Mouse (Mus musculus): Measurements from ENCODE around the gene Plac1. TPM values are rescaled to one million over a fixed set of nuclear protein-coding genes. Genes with fewer than 3 reads are reported as not detected.

Gene Plac1
- polyA plus RNA-seq, 1 experiment from 2014 or later, result not detected

GRCm38 (mm10) chrX:53107127-53107526 lies 132.8 kb downstream of the Plac1 start:
- no peak for ATAC-seq
- Histone ChIP-seq H3K9me3 (ENCODE audit: control insufficient read depth, low read length) (no peaks in the 10 kb centered on the region), H3K36me3 (ENCODE audit: control insufficient read depth, insufficient read depth) (no peaks in the 10 kb centered on the region), H3K9ac (replicated peaks; ENCODE audit: low read depth, low read length) (no peak overlapping the region), H3K27me3 (replicated peaks; ENCODE audit: control insufficient read depth, insufficient read depth, low read length) (no peaks in the 10 kb centered on the region), H3K4me1 (replicated peaks; ENCODE audit: control insufficient read depth, insufficient read depth, low read length) (no peaks in the 10 kb centered on the region), H3K4me3 (replicated peaks; ENCODE audit: low read length) (no peak overlapping the region), H3K4me2 (ENCODE audit: low read length) (no peak overlapping the region), H3K27ac (ENCODE audit: low read length) (no peak overlapping the region)
- WGBS, result 100% methylated on average over 2 of the region's 2 CpGs

DNA sequence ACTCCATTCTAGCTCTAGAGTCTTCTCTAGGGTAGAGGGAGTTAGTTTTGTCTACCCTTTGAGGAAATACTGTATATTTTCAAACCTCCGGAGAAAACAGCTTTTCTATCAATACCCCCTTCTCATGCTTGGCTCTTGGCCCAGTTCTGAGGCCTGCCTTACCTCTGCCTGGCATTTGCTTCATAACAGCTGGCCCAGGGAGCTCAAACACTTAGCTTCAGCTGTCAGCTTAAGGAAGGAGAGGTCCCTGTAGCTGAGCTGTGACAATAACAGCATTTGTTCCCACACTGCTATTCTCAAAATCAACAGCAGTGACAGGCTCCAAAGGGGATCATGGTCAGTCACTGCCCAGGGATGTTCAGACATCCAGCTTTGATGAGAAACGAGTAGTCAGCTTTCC lies 138.7 kb downstream of the Plac1 start:
- no peaks in the 10 kb centered on the region for H3K36me3 ChIP-seq (ENCODE audit: control insufficient read depth, insufficient read depth)
- H3K27me3 ChIP-seq (replicated peaks; ENCODE audit: control insufficient read depth, insufficient read depth, low read length), result no peaks in the 10 kb centered on the region
- no peak overlapping the region for H3K4me2 ChIP-seq (ENCODE audit: low read length)
- no peak for ATAC-seq
- no peak overlapping the region for H3K27ac ChIP-seq (ENCODE audit: low read length)
- no peak overlapping the region for H3K4me3 ChIP-seq (replicated peaks; ENCODE audit: low read length)
- no peak overlapping the region for H3K9ac ChIP-seq (replicated peaks; ENCODE audit: low read depth, low read length)
- no peaks in the 10 kb centered on the region for H3K9me3 ChIP-seq (ENCODE audit: control insufficient read depth, low read length)
- peaks cover 3% of the 10 kb centered on the region; the same call in 1 of the 2 replicates for H3K4me1 ChIP-seq (replicated peaks; ENCODE audit: control insufficient read depth, insufficient read depth, low read length)
- WGBS, result 44% methylated on average over 2 of the region's 2 CpGs

DNA sequence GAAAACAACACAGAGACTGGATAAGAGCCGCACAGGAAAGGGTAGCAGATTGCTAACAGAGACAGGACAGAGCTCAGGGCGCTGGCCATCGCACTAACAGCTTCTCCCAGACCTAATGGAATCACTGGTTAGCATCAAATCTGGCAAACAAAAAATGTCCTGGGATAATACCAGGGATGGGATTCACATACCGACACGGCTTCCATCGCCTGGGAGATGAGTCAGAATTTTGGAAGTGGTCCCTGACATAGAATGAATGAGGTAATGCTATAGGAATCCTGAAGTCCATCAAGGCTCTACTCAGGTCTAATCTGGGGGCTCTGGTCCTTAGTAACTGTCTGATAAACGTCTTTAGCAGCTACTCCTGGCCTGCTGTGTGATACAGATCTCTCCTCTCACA lies 140.0 kb downstream of the Plac1 start:
- H3K4me3 ChIP-seq (replicated peaks; ENCODE audit: low read length), result no peak overlapping the region
- H3K9me3 ChIP-seq (ENCODE audit: control insufficient read depth, low read length), result no peaks in the 10 kb centered on the region
- no peak overlapping the region for H3K9ac ChIP-seq (replicated peaks; ENCODE audit: low read depth, low read length)
- H3K4me1 ChIP-seq (replicated peaks; ENCODE audit: control insufficient read depth, insufficient read depth, low read length), result peaks cover 3% of the 10 kb centered on the region; the same call in 1 of the 2 replicates
- no peak for ATAC-seq
- H3K36me3 ChIP-seq (ENCODE audit: control insufficient read depth, insufficient read depth), result no peaks in the 10 kb centered on the region
- no peak overlapping the region for H3K4me2 ChIP-seq (ENCODE audit: low read length)
- no peaks in the 10 kb centered on the region for H3K27me3 ChIP-seq (replicated peaks; ENCODE audit: control insufficient read depth, insufficient read depth, low read length)
- WGBS, result 50% methylated on average over 7 of the region's 7 CpGs
- no peak overlapping the region for H3K27ac ChIP-seq (ENCODE audit: low read length)

DNA sequence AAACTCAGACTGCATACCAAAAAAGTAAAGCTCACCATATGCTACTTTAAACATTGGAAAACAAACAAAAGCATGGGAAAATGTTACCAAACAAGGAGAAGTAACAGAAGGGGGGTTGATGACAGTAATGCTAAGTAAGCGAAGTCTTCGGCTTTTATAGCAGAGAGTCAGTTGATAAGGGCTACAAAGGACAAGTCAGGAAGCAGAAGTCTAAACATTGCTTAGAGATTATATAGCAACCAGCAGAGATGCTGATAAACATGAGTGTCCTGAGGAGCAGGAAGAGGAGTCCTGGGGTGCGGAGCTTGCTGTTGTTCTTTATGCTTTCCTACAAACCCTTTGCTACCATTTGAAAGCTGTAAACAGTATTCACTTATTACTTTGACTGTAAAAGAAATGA lies 140.6 kb downstream of the Plac1 start:
- Histone ChIP-seq H3K4me2 (ENCODE audit: low read length) (no peak overlapping the region), H3K36me3 (ENCODE audit: control insufficient read depth, insufficient read depth) (no peaks in the 10 kb centered on the region), H3K4me1 (replicated peaks; ENCODE audit: control insufficient read depth, insufficient read depth, low read length) (peaks cover 3% of the 10 kb centered on the region; the same call in 1 of the 2 replicates), H3K27ac (ENCODE audit: low read length) (no peak overlapping the region), H3K27me3 (replicated peaks; ENCODE audit: control insufficient read depth, insufficient read depth, low read length) (no peaks in the 10 kb centered on the region), H3K4me3 (replicated peaks; ENCODE audit: low read length) (no peak overlapping the region), H3K9me3 (ENCODE audit: control insufficient read depth, low read length) (no peaks in the 10 kb centered on the region), H3K9ac (replicated peaks; ENCODE audit: low read depth, low read length) (no peak overlapping the region)
- 72% methylated on average over 3 of the region's 3 CpGs for WGBS
- no peak for ATAC-seq

DNA sequence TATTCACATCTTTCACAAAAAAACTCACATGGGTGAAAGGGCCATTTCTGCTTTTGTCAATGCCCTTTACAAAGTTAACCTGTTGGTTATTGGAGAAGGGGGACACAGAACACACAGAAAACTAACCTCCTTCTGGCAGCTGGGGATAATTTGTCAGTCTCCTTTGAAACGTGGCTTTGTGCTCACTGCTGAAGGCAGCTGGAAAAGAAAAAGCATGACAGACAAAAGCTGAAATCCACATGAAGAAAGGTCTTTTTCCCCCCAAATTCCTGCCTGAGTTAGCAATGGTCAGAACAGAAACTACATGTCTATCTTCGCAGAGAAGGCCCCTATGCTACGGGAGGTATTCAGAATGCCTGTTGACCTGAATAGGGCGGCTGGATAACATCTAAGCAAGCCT lies 141.6 kb downstream of the Plac1 start:
- Histone ChIP-seq H3K9me3 (ENCODE audit: control insufficient read depth, low read length) (no peaks in the 10 kb centered on the region), H3K27me3 (replicated peaks; ENCODE audit: control insufficient read depth, insufficient read depth, low read length) (no peaks in the 10 kb centered on the region), H3K4me2 (ENCODE audit: low read length) (no peak overlapping the region), H3K4me3 (replicated peaks; ENCODE audit: low read length) (no peak overlapping the region), H3K27ac (ENCODE audit: low read length) (no peak overlapping the region), H3K9ac (replicated peaks; ENCODE audit: low read depth, low read length) (no peak overlapping the region), H3K36me3 (ENCODE audit: control insufficient read depth, insufficient read depth) (no peaks in the 10 kb centered on the region), H3K4me1 (replicated peaks; ENCODE audit: control insufficient read depth, insufficient read depth, low read length) (peaks cover 3% of the 10 kb centered on the region; the same call in 1 of the 2 replicates)
- no peak for ATAC-seq
- 38% methylated on average over 4 of the region's 4 CpGs for WGBS

DNA sequence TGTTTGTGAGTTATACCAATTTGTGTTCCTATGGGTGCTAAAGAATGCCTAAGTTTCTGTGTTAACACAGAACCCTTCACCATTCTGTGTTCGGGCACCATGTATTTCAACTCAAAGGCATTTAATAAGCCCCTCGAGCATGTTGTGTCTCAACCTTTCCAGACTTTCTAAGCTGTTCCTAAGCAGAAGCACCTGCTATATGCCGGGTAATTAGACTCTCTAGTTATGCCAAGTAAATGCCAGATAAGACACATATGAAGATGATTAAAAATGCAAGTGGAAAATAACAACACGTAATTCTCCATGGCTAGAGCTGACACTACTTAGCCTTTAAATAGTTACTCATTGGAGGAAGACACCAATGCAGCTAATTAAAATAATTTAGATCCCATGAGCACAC lies 142.1 kb downstream of the Plac1 start:
- no peaks in the 10 kb centered on the region for H3K27me3 ChIP-seq (replicated peaks; ENCODE audit: control insufficient read depth, insufficient read depth, low read length)

GRCm38 (mm10) chrX:53093381-53093780 lies 146.5 kb downstream of the Plac1 start:
- H3K4me2 ChIP-seq (ENCODE audit: low read length), result no peak overlapping the region

More for the DNA sequence above, 142.1 kb downstream of the Plac1 start:
- Histone ChIP-seq H3K4me2 (ENCODE audit: low read length) (no peak overlapping the region), H3K9ac (replicated peaks; ENCODE audit: low read depth, low read length) (no peak overlapping the region), H3K4me3 (replicated peaks; ENCODE audit: low read length) (no peak overlapping the region), H3K4me1 (replicated peaks; ENCODE audit: control insufficient read depth, insufficient read depth, low read length) (peaks cover 3% of the 10 kb centered on the region; the same call in 1 of the 2 replicates), H3K27ac (ENCODE audit: low read length) (no peak overlapping the region), H3K36me3 (ENCODE audit: control insufficient read depth, insufficient read depth) (no peaks in the 10 kb centered on the region), H3K9me3 (ENCODE audit: control insufficient read depth, low read length) (no peaks in the 10 kb centered on the region)
- 28% methylated on average over 4 of the region's 4 CpGs for WGBS
- ATAC-seq, result peak; percentile 43; the same call in 1 of the 2 replicates

DNA sequence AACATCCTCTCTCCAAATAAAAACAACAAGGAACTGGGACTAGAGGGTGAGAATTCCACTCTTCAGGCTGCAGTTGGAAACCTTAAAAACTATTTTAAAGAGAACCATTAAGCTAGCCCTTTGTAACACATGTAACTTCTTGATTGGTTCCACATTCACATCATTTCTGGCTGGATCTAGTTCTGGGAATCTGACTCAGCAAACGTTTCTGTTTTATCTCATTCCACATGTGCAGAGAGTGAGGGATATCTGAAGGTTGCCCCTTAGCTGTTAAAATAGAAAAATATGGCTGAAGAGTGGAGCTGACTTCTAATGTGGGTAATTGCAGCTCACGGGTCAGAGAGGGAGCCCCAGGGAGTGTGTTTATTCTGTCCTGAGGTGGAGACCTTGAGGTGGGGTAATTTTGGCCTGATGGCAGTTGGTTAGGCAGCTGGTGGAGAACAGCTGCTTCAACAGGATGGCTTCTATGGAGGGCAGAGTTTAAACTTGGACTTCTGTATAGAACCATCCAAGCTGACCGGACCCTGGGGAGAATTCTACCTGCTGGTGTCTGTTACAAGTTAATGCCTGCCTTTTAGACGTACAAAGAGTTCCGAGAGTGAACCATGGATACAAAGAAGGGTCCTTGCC lies 151.1 kb downstream of the Plac1 start:
- Histone ChIP-seq H3K27me3 (replicated peaks; ENCODE audit: control insufficient read depth, insufficient read depth, low read length) (no peaks in the 10 kb centered on the region), H3K36me3 (ENCODE audit: control insufficient read depth, insufficient read depth) (no peaks in the 10 kb centered on the region), H3K4me3 (replicated peaks; ENCODE audit: low read length) (no peak overlapping the region), H3K27ac (ENCODE audit: low read length) (no peak overlapping the region), H3K4me2 (ENCODE audit: low read length) (no peak overlapping the region), H3K9me3 (ENCODE audit: control insufficient read depth, low read length) (no peaks in the 10 kb centered on the region), H3K9ac (replicated peaks; ENCODE audit: low read depth, low read length) (no peak overlapping the region), H3K4me1 (replicated peaks; ENCODE audit: control insufficient read depth, insufficient read depth, low read length) (no peaks in the 10 kb centered on the region)
- WGBS, result 78% methylated on average over 5 of the region's 5 CpGs
- ATAC-seq, result no peak

More at GRCm38 (mm10) chrX:53093381-53093780, 146.5 kb downstream of the Plac1 start:
- Histone ChIP-seq H3K4me1 (replicated peaks; ENCODE audit: control insufficient read depth, insufficient read depth, low read length) (no peaks in the 10 kb centered on the region; the same call in 1 of the 2 replicates), H3K27me3 (replicated peaks; ENCODE audit: control insufficient read depth, insufficient read depth, low read length) (no peaks in the 10 kb centered on the region), H3K27ac (ENCODE audit: low read length) (no peak overlapping the region), H3K9me3 (ENCODE audit: control insufficient read depth, low read length) (no peaks in the 10 kb centered on the region), H3K36me3 (ENCODE audit: control insufficient read depth, insufficient read depth) (no peaks in the 10 kb centered on the region), H3K4me3 (replicated peaks; ENCODE audit: low read length) (no peak overlapping the region), H3K9ac (replicated peaks; ENCODE audit: low read depth, low read length) (no peak overlapping the region)
- ATAC-seq, result no peak
- WGBS, result 68% methylated on average over 2 of the region's 2 CpGs

GRCm38 (mm10) chrX:53087202-53087601 lies 152.7 kb downstream of the Plac1 start:
- no peak overlapping the region for H3K27ac ChIP-seq (ENCODE audit: low read length)
- no peaks in the 10 kb centered on the region for H3K9me3 ChIP-seq (ENCODE audit: control insufficient read depth, low read length)
- 88% methylated on average over 1 of the region's 1 CpGs for WGBS
- no peak overlapping the region for H3K9ac ChIP-seq (replicated peaks; ENCODE audit: low read depth, low read length)
- no peaks in the 10 kb centered on the region for H3K27me3 ChIP-seq (replicated peaks; ENCODE audit: control insufficient read depth, insufficient read depth, low read length)
- no peaks in the 10 kb centered on the region for H3K4me1 ChIP-seq (replicated peaks; ENCODE audit: control insufficient read depth, insufficient read depth, low read length)
- H3K4me3 ChIP-seq (replicated peaks; ENCODE audit: low read length), result no peak overlapping the region
- no peak overlapping the region for H3K4me2 ChIP-seq (ENCODE audit: low read length)
- ATAC-seq, result no peak
- no peaks in the 10 kb centered on the region for H3K36me3 ChIP-seq (ENCODE audit: control insufficient read depth, insufficient read depth)

- ATAC-seq, result no peak
These were observed 154.4 kb downstream of the Plac1 start for GRCm38 (mm10) chrX:53085559-53085958.

More at GRCm38 (mm10) chrX:53085559-53085958, 154.4 kb downstream of the Plac1 start:
- no peaks in the 10 kb centered on the region for H3K9me3 ChIP-seq (ENCODE audit: control insufficient read depth, low read length)
- no peak overlapping the region for H3K27ac ChIP-seq (ENCODE audit: low read length)
- H3K4me2 ChIP-seq (ENCODE audit: low read length), result no peak overlapping the region
- H3K4me3 ChIP-seq (replicated peaks; ENCODE audit: low read length), result no peak overlapping the region
- no peak overlapping the region for H3K9ac ChIP-seq (replicated peaks; ENCODE audit: low read depth, low read length)
- no peaks in the 10 kb centered on the region for H3K36me3 ChIP-seq (ENCODE audit: control insufficient read depth, insufficient read depth)
- no peaks in the 10 kb centered on the region for H3K27me3 ChIP-seq (replicated peaks; ENCODE audit: control insufficient read depth, insufficient read depth, low read length)
- no peaks in the 10 kb centered on the region for H3K4me1 ChIP-seq (replicated peaks; ENCODE audit: control insufficient read depth, insufficient read depth, low read length)
- WGBS, result 78% methylated on average over 5 of the region's 5 CpGs

All from forebrain, embryonic 16.5 days (tissue).